Mouse (Mus musculus) spleen, adult 2 months (tissue): ENCODE results near the gene Pmvk. TPM values are rescaled to one million over a fixed set of nuclear protein-coding genes. Genes with fewer than 3 reads are reported as not detected.

Experiments used
- DNase-seq, 2 experiments: peaks; one replicate each; pipeline versions ENCODE4 v3.0.0 to v3.0.0-alpha.2; 2012 to 2021; ENCODE audit warnings: low spot score in 2 of 2, low read depth in 1 of 2
- H3K27ac ChIP-seq: fragments of 200-500 bp; 2 replicates; pipeline ENCODE4 v1.5.1; 2012; ENCODE audit warnings: low read length, inconsistent platforms; ENCODE audit not compliant: insufficient read depth
- H3K27me3 ChIP-seq: fragments of 200-500 bp; 2 replicates; pipeline ENCODE4 v1.6.1; 2012; ENCODE audit warnings: mild to moderate bottlenecking, moderate library complexity, low read length, inconsistent platforms; ENCODE audit not compliant: control insufficient read depth, insufficient read depth
- H3K36me3 ChIP-seq: fragments of 200-500 bp; 2 replicates; pipeline ENCODE4 v1.6.1; 2012; ENCODE audit warnings: mild to moderate bottlenecking, low read length, inconsistent platforms; ENCODE audit not compliant: control insufficient read depth, insufficient read depth
- H3K4me1 ChIP-seq: fragments of 200-500 bp; 2 replicates; pipeline ENCODE4 v1.6.1; 2011; ENCODE audit warnings: inconsistent platforms; ENCODE audit not compliant: control insufficient read depth, insufficient read depth, insufficient read length
- H3K4me3 ChIP-seq: fragments of 200-500 bp; 2 replicates; pipeline ENCODE4 v1.5.1; 2011; ENCODE audit warnings: mild to moderate bottlenecking, inconsistent platforms; ENCODE audit not compliant: insufficient read depth, insufficient read length; ENCODE audit errors: extremely low read depth
- CTCF ChIP-seq: fragments of 200-500 bp; IDR thresholded peaks from 2 replicates; pipeline ENCODE4 v1.5.1; 2011; ENCODE audit warnings: mild to moderate bottlenecking, inconsistent platforms; ENCODE audit not compliant: insufficient read depth, insufficient read length, insufficient replicate concordance; ENCODE audit errors: extremely low read depth
- POLR2A ChIP-seq: fragments of 200-500 bp; IDR thresholded peaks from 2 replicates; pipeline ENCODE4 v1.6.1; 2011; ENCODE audit warnings: low read depth, low read length, inconsistent platforms
- WGBS: fragments of 180-500 bp; shearing (Covaris S2); methylation state at CpG from one replicate; pipeline ENCODE4 v1.1.7; 2018; 5-methylcytosine and 5-hydroxymethylcytosine counted together
- polyA plus RNA-seq: library from polyadenylated mRNA; depleted of rRNA; stranded (reverse); fragments of >200 nt; gene quantifications from 2 replicates; pipeline ENCODE4 v1.2.3, GENCODE M21; 2012

The Pmvk gene
- polyA plus RNA-seq, 1 experiment, result 12.2 TPM

- DNase-seq, result no peak
- TF ChIP-seq CTCF (no peak), POLR2A (no peak)
- Histone ChIP-seq H3K27ac (no peak overlapping the region), H3K27me3 (no peaks in the 10 kb centered on the region), H3K36me3 (no peaks in the 10 kb centered on the region), H3K4me1 (no peaks in the 10 kb centered on the region), H3K4me3 (no peak overlapping the region)
Measured at GRCm38 (mm10) chr3:89501486-89501885, 47.1 kb downstream of the Pmvk start.

- TF ChIP-seq CTCF (no peak), POLR2A (no peak)
- no peak overlapping the region for H3K4me3 ChIP-seq
- DNase-seq, result no peak
- H3K27ac ChIP-seq, result no peak overlapping the region
- H3K36me3 ChIP-seq, result no peaks in the 10 kb centered on the region
- H3K27me3 ChIP-seq, result no peaks in the 10 kb centered on the region
- no peaks in the 10 kb centered on the region for H3K4me1 ChIP-seq
- WGBS, result 37% methylated on average over 7 of the region's 7 CpGs
Measured at GRCm38 (mm10) chr3:89502551-89502950, 48.2 kb downstream of the Pmvk start.

- TF ChIP-seq CTCF, result no peak
- no peak for TF ChIP-seq POLR2A
- Histone ChIP-seq H3K4me3 (no peak overlapping the region), H3K36me3 (no peaks in the 10 kb centered on the region), H3K27me3 (no peaks in the 10 kb centered on the region), H3K4me1 (no peaks in the 10 kb centered on the region), H3K27ac (no peak overlapping the region)
- DNase-seq, result no peak
- 55% methylated on average over 9 of the region's 9 CpGs for WGBS
Measured at GRCm38 (mm10) chr3:89508041-89508440, 53.7 kb downstream of the Pmvk start.

GRCm38 (mm10) chr3:89510979-89511378, 56.6 kb downstream of the Pmvk start:
- H3K4me3 ChIP-seq, result no peak overlapping the region
- H3K27me3 ChIP-seq, result no peaks in the 10 kb centered on the region
- no peak overlapping the region for H3K27ac ChIP-seq
- peak; percentile 20; the same call in 1 of the 2 replicates for TF ChIP-seq CTCF
- TF ChIP-seq POLR2A, result no peak
- H3K4me1 ChIP-seq, result no peaks in the 10 kb centered on the region
- no peaks in the 10 kb centered on the region for H3K36me3 ChIP-seq
- 22% methylated on average over 4 of the region's 4 CpGs for WGBS
- peak in 1 of 2 experiments; percentile 11 for DNase-seq

- no peak for TF ChIP-seq CTCF
- no peak for TF ChIP-seq POLR2A
- no peak for DNase-seq
- H3K27ac ChIP-seq, result no peak overlapping the region
- H3K4me1 ChIP-seq, result no peaks in the 10 kb centered on the region
- 47% methylated on average over 15 of the region's 15 CpGs for WGBS
- H3K36me3 ChIP-seq, result no peaks in the 10 kb centered on the region
- no peak overlapping the region for H3K4me3 ChIP-seq
- H3K27me3 ChIP-seq, result no peaks in the 10 kb centered on the region
Measured at GRCm38 (mm10) chr3:89511400-89511799, 57.1 kb downstream of the Pmvk start.

- TF ChIP-seq CTCF (no peak), POLR2A (no peak)
- Histone ChIP-seq H3K4me3 (no peak overlapping the region), H3K27ac (no peak overlapping the region), H3K27me3 (no peaks in the 10 kb centered on the region), H3K4me1 (no peaks in the 10 kb centered on the region), H3K36me3 (no peaks in the 10 kb centered on the region)
- no peak for DNase-seq
- WGBS, result 91% methylated on average over 2 of the region's 2 CpGs
Measured at GRCm38 (mm10) chr3:89512225-89512624, 57.9 kb downstream of the Pmvk start.

- WGBS, result 56% methylated on average over 11 of the region's 11 CpGs
Measured at GRCm38 (mm10) chr3:89515444-89515843, 61.1 kb downstream of the Pmvk start.

More at GRCm38 (mm10) chr3:89515444-89515843, 61.1 kb downstream of the Pmvk start:
- no peak overlapping the region for H3K27ac ChIP-seq
- TF ChIP-seq CTCF (no peak), POLR2A (no peak)
- H3K27me3 ChIP-seq, result peaks cover 2% of the 10 kb centered on the region; the same call in 1 of the 2 replicates
- no peak for DNase-seq
- peaks cover 2% of the 10 kb centered on the region; the same call in 1 of the 2 replicates for H3K4me1 ChIP-seq
- no peak overlapping the region for H3K4me3 ChIP-seq
- H3K36me3 ChIP-seq, result no peaks in the 10 kb centered on the region
